Mouse (Mus musculus): ENCODE data around the gene Olfr625-ps1.

DNA sequence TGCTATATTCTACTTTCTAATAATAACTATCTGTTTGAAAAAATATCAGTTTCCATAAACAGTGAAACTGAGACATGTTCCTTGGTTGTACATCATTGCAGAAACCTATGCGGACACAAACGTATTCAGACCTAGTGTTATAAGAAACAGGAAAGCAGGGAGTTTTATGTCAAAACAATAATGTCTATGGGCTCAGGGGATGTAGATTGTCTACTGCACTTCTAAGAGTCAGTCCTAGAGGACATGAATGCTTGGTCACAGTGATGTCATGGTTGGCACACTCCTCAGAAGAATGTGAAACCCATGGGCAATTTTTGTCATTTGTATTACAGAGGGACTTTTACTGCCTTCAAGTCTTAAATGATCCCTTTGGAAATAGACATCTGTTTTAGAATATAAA lies 11.4 kb upstream of the Olfr625-ps1 start, which contains the start of gene Olfr624:
- no peak for TF ChIP-seq CTCF (IDR thresholded peaks at IDR 0.05; ENCODE audit: low read depth)
- TF ChIP-seq EP300 (IDR thresholded peaks at IDR 0.05; ENCODE audit: low read depth), result no peak
